Mouse (Mus musculus): ENCODE results near the gene Mgat5.

Mgat5 gene

GRCm38 (mm10) chr1:127500219-127500618 lies 295.4 kb downstream of the Mgat5 start:
- peak; percentile 77 for DNase-seq (ENCODE audit: extremely low spot score)

GRCm38 (mm10) chr1:127500701-127501100 lies 295.9 kb downstream of the Mgat5 start:
- DNase-seq (ENCODE audit: extremely low spot score), result no peak

- no peak for DNase-seq (ENCODE audit: extremely low spot score)
These were observed 302.3 kb downstream of the Mgat5 start for GRCm38 (mm10) chr1:127507042-127507650.

GRCm38 (mm10) chr1:127508067-127508739 lies 303.4 kb downstream of the Mgat5 start:
- no peak for DNase-seq (ENCODE audit: extremely low spot score)

GRCm38 (mm10) chr1:127508921-127509320 lies 304.1 kb downstream of the Mgat5 start:
- no peak for DNase-seq (ENCODE audit: extremely low spot score)

- no peak for DNase-seq (ENCODE audit: extremely low spot score)
These were observed 306.5 kb downstream of the Mgat5 start for GRCm38 (mm10) chr1:127511362-127511761.

- no peak for DNase-seq (ENCODE audit: extremely low spot score)
These were observed 307.9 kb downstream of the Mgat5 start for GRCm38 (mm10) chr1:127512709-127513108.

- no peak for DNase-seq (ENCODE audit: extremely low spot score)
These were observed 308.3 kb downstream of the Mgat5 start for GRCm38 (mm10) chr1:127513140-127513539.

GRCm38 (mm10) chr1:127513664-127514063 lies 308.8 kb downstream of the Mgat5 start:
- DNase-seq (ENCODE audit: extremely low spot score), result no peak

- DNase-seq (ENCODE audit: extremely low spot score), result no peak
These were observed 309.7 kb downstream of the Mgat5 start for GRCm38 (mm10) chr1:127514479-127514878.

- no peak for DNase-seq (ENCODE audit: extremely low spot score)
These were observed 310.1 kb downstream of the Mgat5 start for GRCm38 (mm10) chr1:127514888-127515287.

- DNase-seq (ENCODE audit: extremely low spot score), result no peak
These were observed 318.5 kb downstream of the Mgat5 start for GRCm38 (mm10) chr1:127523364-127523763.

- peak; percentile 56 for DNase-seq (ENCODE audit: extremely low spot score)
These were observed 326.2 kb downstream of the Mgat5 start for GRCm38 (mm10) chr1:127530849-127531580.

- no peak for DNase-seq (ENCODE audit: extremely low spot score)
These were observed 326.9 kb downstream of the Mgat5 start for GRCm38 (mm10) chr1:127531723-127532122.

GRCm38 (mm10) chr1:127536448-127536847 lies 331.6 kb downstream of the Mgat5 start:
- DNase-seq (ENCODE audit: extremely low spot score), result no peak

GRCm38 (mm10) chr1:127537204-127538038 lies 332.6 kb downstream of the Mgat5 start:
- DNase-seq (ENCODE audit: extremely low spot score), result peak; percentile 38
